Mouse (Mus musculus) embryonic fibroblast, embryonic 13.5 days (primary cell): ENCODE measurements around the gene Nfic.

Experiments
- CTCF ChIP-seq: IDR thresholded peaks from 2 replicates; pipeline ENCODE4 v1.5.1; 2011; ENCODE audit warnings: mild to moderate bottlenecking, control low read depth, low read length, moderate library complexity, borderline replicate concordance; ENCODE audit not compliant: insufficient read depth
- POLR2A ChIP-seq: IDR thresholded peaks from 2 replicates; pipeline ENCODE4 v1.6.1; 2011; ENCODE audit warnings: low read depth, mild to moderate bottlenecking, control low read depth, low read length, moderate library complexity

- no peak for TF ChIP-seq POLR2A
- TF ChIP-seq CTCF = no peak
Measured at GRCm38 (mm10) chr10:81404720-81405119, 50.7 kb downstream of the Nfic start.
